In genomic region chr4:59819477-59820022, GRCm38 (mm10) we compare ENCODE assay signal across 9 mouse cellular contexts. TPM values are rescaled to one million over a fixed set of nuclear protein-coding genes. Genes with fewer than 3 reads are reported as not detected.
DNase-seq lines count a peak whose midpoint lies in the region; ATAC-seq and TF ChIP-seq lines count a peak whose summit lies in the region.
"Had no signal": no experiment of that assay in that cellular context is flagged by ENCODE, and none has a peak within 500 bp of the region (broad histone marks: within the 10 kb centered on the region; RNA-seq: fewer than 3 reads in every experiment).

No protein-coding gene starts in this region.

- no peak overlapping the region for H3K9ac ChIP-seq in liver, postnatal 0 days (replicated peaks)
- no peak overlapping the region for H3K9ac ChIP-seq in neural tube, embryonic 14.5 days (replicated peaks; ENCODE audit: low read depth, low read length)
- H3K9ac ChIP-seq: embryonic facial prominence, embryonic 12.5 days had no signal

- H3K27me3 ChIP-seq in heart, embryonic 10.5 days (ENCODE audit: insufficient read depth, poor library complexity, severe bottlenecking) = no peaks in the 10 kb centered on the region
- no peaks in the 10 kb centered on the region for H3K27me3 ChIP-seq in liver, postnatal 0 days (ENCODE audit: insufficient read depth, low read length)
- H3K27me3 ChIP-seq in neural tube, embryonic 14.5 days (ENCODE audit: control insufficient read depth, insufficient read depth, low read length) = no peaks in the 10 kb centered on the region
- H3K27me3 ChIP-seq: embryonic facial prominence, embryonic 12.5 days had no signal

- H3K36me3 ChIP-seq in heart, embryonic 10.5 days = no peaks in the 10 kb centered on the region
- 0 out of 2 replicates have a peak, but pooled peaks cover 3% of the 10 kb centered on the region for H3K36me3 ChIP-seq in liver, postnatal 0 days (replicated peaks; ENCODE audit: insufficient read depth, low read length)
- H3K36me3 ChIP-seq in neural tube, embryonic 14.5 days (ENCODE audit: control insufficient read depth, insufficient read depth, low read length) = no peaks in the 10 kb centered on the region
- H3K36me3 ChIP-seq: embryonic facial prominence, embryonic 12.5 days had no signal

- DNase-seq in heart, embryonic 10.5 days (ENCODE audit: low spot score) = no peak
- DNase-seq in heart, adult 8-10 months (ENCODE audit: low spot score) = no peak
- DNase-seq in liver, postnatal 0 days = peak; percentile 24
- no peak for DNase-seq in thymus, postnatal 10 days (ENCODE audit: low spot score in 2 of 2)

- TF ChIP-seq POLR2A in bone marrow, adult 2 months (IDR thresholded peaks at IDR 0.05; ENCODE audit: borderline replicate concordance, control insufficient read depth, low read depth, low read length) = no peak

- H3K4me1 ChIP-seq in heart, embryonic 10.5 days = peaks cover 63% of the 10 kb centered on the region
- peaks cover 15% of the 10 kb centered on the region for H3K4me1 ChIP-seq in bone marrow, adult 2 months (ENCODE audit: control insufficient read depth, insufficient read depth, low read length)
- H3K4me1 ChIP-seq in liver, postnatal 0 days (ENCODE audit: insufficient read depth) = peaks cover 23% of the 10 kb centered on the region
- 0 out of 2 replicates have a peak, but pooled peaks cover 9% of the 10 kb centered on the region for H3K4me1 ChIP-seq in neural tube, embryonic 14.5 days (ENCODE audit: control insufficient read depth, insufficient read depth, low read length)

- peak overlapping the region; percentile 47 for H3K27ac ChIP-seq in heart, embryonic 10.5 days
- peak overlapping the region; percentile 69 for H3K27ac ChIP-seq in bone marrow, adult 2 months (ENCODE audit: control insufficient read depth, insufficient read depth, low read depth, low read length, poor library complexity)
- H3K27ac ChIP-seq in liver, postnatal 0 days (ENCODE audit: low read depth) = peak overlapping the region; percentile 52; the same call in 1 of the 2 replicates
- 0 out of 2 replicates have a peak overlapping the region, but pooled peaks have one; percentile 22 for H3K27ac ChIP-seq in neural tube, embryonic 14.5 days (ENCODE audit: low read depth, low read length)
- H3K27ac ChIP-seq: embryonic facial prominence, embryonic 12.5 days had no signal

- no peaks in the 10 kb centered on the region for H3K9me3 ChIP-seq in heart, embryonic 10.5 days
- H3K9me3 ChIP-seq in liver, postnatal 0 days (ENCODE audit: low read length) = no peaks in the 10 kb centered on the region
- H3K9me3 ChIP-seq in neural tube, embryonic 14.5 days (ENCODE audit: control insufficient read depth, low read length) = no peaks in the 10 kb centered on the region
- H3K9me3 ChIP-seq: embryonic facial prominence, embryonic 12.5 days had no signal

- no peak for TF ChIP-seq CTCF in bone marrow, adult 2 months (IDR thresholded peaks at IDR 0.05; ENCODE audit: control insufficient read depth, insufficient read depth, low read length)
- no peak for TF ChIP-seq CTCF in liver, postnatal 0 days (IDR thresholded peaks at IDR 0.05; ENCODE audit: low read depth)

- peak; percentile 65 for ATAC-seq in granulocyte monocyte progenitor cell, adult 5-6 weeks (replicated peaks; ENCODE audit: poor library complexity, severe bottlenecking)
- peak; percentile 29; the same call in 1 of the 2 replicates for ATAC-seq in liver, postnatal 0 days
- ATAC-seq in neural tube, embryonic 14.5 days (ENCODE audit: low read depth) = peak; percentile 88
- ATAC-seq in inflammation-experienced regulatory T-cells, adult 6 months = no peak

- H3K4me3 ChIP-seq in heart, embryonic 10.5 days = no peak overlapping the region
- H3K4me3 ChIP-seq in bone marrow, adult 2 months (replicated peaks; ENCODE audit: control insufficient read depth, low read depth, low read length) = no peak overlapping the region
- H3K4me3 ChIP-seq in liver, postnatal 0 days (ENCODE audit: low read depth, low read length) = no peak overlapping the region
- no peak overlapping the region for H3K4me3 ChIP-seq in neural tube, embryonic 14.5 days (ENCODE audit: low read depth, low read length)
- H3K4me3 ChIP-seq: embryonic facial prominence, embryonic 12.5 days had no signal

- TF ChIP-seq EP300 in liver, postnatal 0 days (IDR thresholded peaks at IDR 0.05; ENCODE audit: low read depth) = no peak

- 56% methylated on average over 12 of the region's 12 CpGs for WGBS in heart, embryonic 10.5 days
- 26% methylated on average over 12 of the region's 12 CpGs for WGBS in bone marrow, adult 2 months
- WGBS in liver, postnatal 0 days (ENCODE audit: insufficient replicate concordance) = 47% methylated on average over 12 of the region's 12 CpGs
- WGBS in neural tube, embryonic 14.5 days = 14% methylated on average over 12 of the region's 12 CpGs

- H3K4me2 ChIP-seq in liver, postnatal 0 days (ENCODE audit: low read depth, low read length) = no peak overlapping the region
- H3K4me2 ChIP-seq in neural tube, embryonic 14.5 days (ENCODE audit: low read depth, low read length) = no peak overlapping the region
- H3K4me2 ChIP-seq: embryonic facial prominence, embryonic 12.5 days had no signal

RNA-seq across cellular contexts. Expression of gene Snx30, which starts 13.9 kb away (rescaled TPM):
- polyA plus RNA-seq in heart, embryonic 10.5 days (2016; fragmentation: Nextera tagmentation; extraction: Ambion mirVana) = 5.2 and 8.1 TPM in 2 replicates
- 1 to 10 TPM; 4.1 to 6.8 (median 5.5) TPM for total RNA-seq in heart, adult 8-10 months (2022)
- 19.7 and 24.2 TPM in 2 replicates for polyA plus RNA-seq in bone marrow, adult 2 months (2011; ENCODE audit: insufficient read depth, insufficient read length, low replicate concordance, missing spikeins)
- 18.8 and 23.8 TPM in 2 replicates for total RNA-seq in granulocyte monocyte progenitor cell, adult 5-6 weeks (2014; fragmentation: Nextera tagmentation)
- 21.7 and 25.8 TPM in 2 replicates for total RNA-seq in granulocyte monocyte progenitor cell, adult 5-6 weeks (2017)
- 3.5 and 4.5 TPM in 2 replicates for polyA plus RNA-seq in liver, postnatal 0 days (2015; fragmentation: Nextera tagmentation; extraction: Ambion mirVana)
- polyA plus RNA-seq in neural tube, embryonic 14.5 days (2014; fragmentation: Nextera tagmentation; extraction: Ambion mirVana) = 18.9 and 20.5 TPM in 2 replicates
- 1 to 10 TPM; 2.6 to 3.6 (median 2.8) TPM for polyA plus RNA-seq in inflammation-experienced regulatory T-cells, adult 6 months (2017; shearing (Covaris generic))

RNA-seq across cellular contexts. Expression of gene Inip, which starts 18.2 kb away (rescaled TPM):
- 56.9 and 57.5 TPM in 2 replicates for polyA plus RNA-seq in heart, embryonic 10.5 days (2016; fragmentation: Nextera tagmentation; extraction: Ambion mirVana)
- total RNA-seq in heart, adult 8-10 months (2022) = 10 to 100 TPM in 2 of 4 experiments, 1 to 10 TPM in 2; 9.4 to 12.3 (median 10.8) TPM
- polyA plus RNA-seq in bone marrow, adult 2 months (2011; ENCODE audit: insufficient read depth, insufficient read length, low replicate concordance, missing spikeins) = 10.7 and 27.6 TPM in 2 replicates
- 49.9 and 71.0 TPM in 2 replicates for total RNA-seq in granulocyte monocyte progenitor cell, adult 5-6 weeks (2014; fragmentation: Nextera tagmentation)
- total RNA-seq in granulocyte monocyte progenitor cell, adult 5-6 weeks (2017) = 55.9 and 60.1 TPM in 2 replicates
- 11.2 and 12.6 TPM in 2 replicates for polyA plus RNA-seq in liver, postnatal 0 days (2015; fragmentation: Nextera tagmentation; extraction: Ambion mirVana)
- polyA plus RNA-seq in neural tube, embryonic 14.5 days (2014; fragmentation: Nextera tagmentation; extraction: Ambion mirVana) = 53.5 and 60.6 TPM in 2 replicates
- 10 to 100 TPM; 48.4 to 49.9 (median 49.5) TPM for polyA plus RNA-seq in inflammation-experienced regulatory T-cells, adult 6 months (2017; shearing (Covaris generic))
